Mouse (Mus musculus) heart, postnatal 14 days (tissue): ENCODE results near the gene Tnf. TPM values are rescaled to one million over a fixed set of nuclear protein-coding genes. Genes with fewer than 3 reads are reported as not detected.
"Not testable (repeated sequence)": the region's sequence is repeated elsewhere in the genome, so short reads cannot be mapped to it uniquely, and the experiment has no call there.

Experiments used
- DNase-seq, 2 experiments: peaks; one replicate each; pipeline ENCODE4 v3.0.0; 2021 to 2022
- intact Hi-C: fragments of 180-260 bp; cut with DNase I; formaldehyde crosslinking; loops from one replicate; pipeline ENCODE4 v1.15.1; 2025
- total RNA-seq, 2 experiments: library from RNA; stranded (reverse); gene quantifications; 2 replicates each; pipeline ENCODE4 v1.2.3; 2021

Tnf gene
- total RNA-seq, 2 experiments from 2014 or later: 0.29 to 0.39 TPM

DNA sequence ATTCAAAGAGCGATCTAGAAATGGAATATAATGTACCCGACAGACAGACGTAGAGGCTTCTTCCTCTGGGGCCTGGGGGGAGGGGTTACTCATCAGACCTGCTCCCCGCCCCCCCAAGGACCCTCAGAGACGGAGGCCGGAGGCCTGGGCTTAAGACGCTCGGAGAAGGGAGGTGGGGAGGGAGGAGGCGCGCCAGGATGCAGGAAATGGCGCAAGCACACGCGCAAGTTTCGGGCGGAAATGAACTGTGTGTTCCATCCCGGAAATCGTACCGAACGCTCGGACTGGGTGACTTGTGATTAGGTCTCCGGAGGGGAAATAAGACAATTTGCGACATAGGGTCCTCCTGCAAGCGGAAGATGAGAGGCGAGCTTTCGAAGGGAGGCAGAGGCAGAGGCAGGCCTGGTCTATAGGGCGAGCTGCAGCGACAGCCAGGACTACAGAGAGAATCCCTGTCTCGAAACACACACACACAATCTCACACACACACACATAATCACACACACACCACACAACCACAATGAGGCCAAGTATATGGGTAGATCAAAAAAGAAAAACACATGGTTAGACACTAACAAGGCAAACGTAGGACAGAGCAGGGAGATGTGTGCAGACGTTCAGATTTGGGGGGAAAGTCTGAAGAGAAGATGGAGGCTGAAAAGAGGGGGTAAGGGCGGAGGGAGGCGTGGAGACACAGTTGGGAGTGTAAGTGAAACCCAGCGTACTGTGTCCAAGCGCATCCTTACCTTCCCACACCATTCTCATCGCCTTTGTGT is 34.0 kb upstream of the Tnf start, which contains the start of gene Nfkbil1:
Nfkbil1 (minus strand) TSS at position 179 of the 776 bp plus-strand sequence.
- intact Hi-C loops: no loop called here
- peak; percentile 88 to 89 for DNase-seq

DNA sequence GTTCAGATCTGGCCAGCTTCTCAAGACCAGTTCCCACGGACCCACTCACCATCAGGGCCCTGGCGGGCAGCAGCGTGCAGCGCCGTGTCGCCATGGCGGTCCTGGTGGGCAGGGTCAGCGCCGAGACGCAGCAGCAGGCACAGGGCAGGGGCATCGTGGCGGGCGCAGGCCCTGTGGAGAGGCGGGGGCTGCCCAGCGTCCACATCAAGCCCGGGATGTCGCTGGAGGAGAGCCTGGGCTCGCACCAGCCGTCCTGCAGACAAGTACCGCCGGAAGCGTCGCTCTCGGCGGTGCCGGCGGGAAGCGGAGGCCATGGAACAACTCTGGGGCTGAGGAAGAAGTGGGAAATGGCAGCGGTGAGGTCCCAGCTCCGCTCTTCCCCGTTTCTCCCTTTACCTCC is 33.1 kb upstream of the Tnf start:
- peak; percentile 56 to 62 for DNase-seq

DNA sequence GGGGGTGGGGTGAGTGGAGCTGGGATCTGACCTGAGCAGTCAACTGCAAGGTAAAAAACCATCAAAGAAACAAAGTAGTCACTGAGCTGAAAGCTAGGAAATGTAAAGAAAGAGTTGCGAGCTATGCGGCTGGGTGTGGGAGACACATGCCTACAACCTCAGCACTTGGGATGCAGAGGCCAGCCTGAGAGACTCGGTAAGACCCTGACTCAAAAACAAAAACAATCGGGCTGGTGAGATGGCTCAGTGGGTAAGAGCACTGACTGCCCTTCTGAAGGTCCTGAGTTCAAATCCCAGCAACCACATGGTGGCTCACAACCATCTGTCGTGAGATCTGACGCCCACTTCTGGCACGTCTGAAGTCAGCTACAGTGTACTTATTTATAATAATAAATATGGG is 32.3 kb upstream of the Tnf start:
- intact Hi-C loops: loop anchor here (5.0 kb wide), 2 partner anchors 37 to 107 kb away; partner anchors contain the start of gene D17H6S53E
- not testable (repeated sequence) for DNase-seq

More for the DNA sequence above, 33.1 kb upstream of the Tnf start:
- intact Hi-C loops: loop anchor here (5.0 kb wide), 2 partner anchors 38 to 108 kb away; partner anchors contain the start of gene D17H6S53E

DNA sequence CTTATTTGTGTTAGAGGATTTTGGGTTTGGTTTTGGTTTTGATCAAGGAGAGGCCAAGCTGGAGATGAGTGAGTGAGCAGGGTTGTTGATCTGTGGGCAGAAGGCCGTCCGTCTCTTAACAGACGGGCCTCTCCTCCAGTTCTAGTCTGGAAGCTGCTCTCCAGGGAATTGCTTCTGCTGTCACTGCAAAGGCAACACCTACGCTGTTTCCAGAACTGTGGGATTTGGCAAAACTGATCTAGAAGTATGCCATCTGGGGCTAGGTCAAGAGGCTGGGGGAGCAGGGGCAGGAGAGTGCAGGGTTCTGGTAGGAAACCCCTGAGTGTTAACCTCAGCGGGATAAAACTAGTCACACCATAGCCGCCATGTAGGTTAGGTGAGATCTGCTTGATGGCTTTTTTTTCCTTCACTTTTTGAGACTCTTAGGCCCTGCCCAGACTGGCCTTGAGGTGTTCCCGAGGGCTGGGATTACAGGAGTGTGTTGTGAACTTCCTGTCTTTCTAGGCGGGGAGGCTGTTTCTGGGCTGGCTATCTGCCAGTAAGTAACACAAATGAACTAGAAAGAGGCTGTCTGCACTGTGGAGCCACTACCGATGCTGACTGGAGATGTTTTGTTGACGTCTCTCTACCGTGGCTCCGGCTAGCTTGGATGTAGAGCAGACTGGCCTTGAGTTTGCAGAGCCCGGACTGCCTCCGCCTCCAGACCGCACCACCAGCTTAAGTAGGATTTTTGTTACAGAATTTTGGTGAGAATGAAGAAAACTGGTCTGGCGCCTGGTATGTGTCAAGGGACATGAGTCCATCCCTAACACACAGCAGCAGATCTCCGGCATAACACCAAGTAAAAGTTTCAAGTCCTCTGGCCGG is 31.5 kb upstream of the Tnf start, which contains the start of gene Atp6v1g2:
Atp6v1g2 (plus strand) TSS at position 547 of the 867 bp plus-strand sequence.
- intact Hi-C loops: loop anchor here (5.0 kb wide), 2 partner anchors 36 to 106 kb away; partner anchors contain the start of gene D17H6S53E
- no peak for DNase-seq

DNA sequence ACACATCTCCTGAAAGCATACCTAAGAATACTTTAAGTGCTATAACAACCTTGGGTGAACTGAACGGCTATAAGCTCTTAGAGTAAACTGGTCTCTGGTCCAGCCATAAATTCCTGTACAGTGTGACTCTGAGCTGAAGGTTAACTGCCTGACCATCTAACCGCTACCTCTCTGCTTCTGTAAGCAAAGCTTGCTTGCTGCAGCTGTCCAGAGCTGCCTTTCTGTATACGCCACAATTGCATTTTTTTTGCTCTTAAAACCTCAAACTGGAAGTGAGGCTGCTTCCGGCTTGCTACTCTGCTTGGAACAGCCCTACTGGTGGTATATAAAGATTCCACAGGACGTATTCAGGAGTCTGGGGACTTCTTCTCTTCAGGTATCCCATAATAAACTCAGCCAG is 30.9 kb upstream of the Tnf start:
- DNase-seq: no peak
- intact Hi-C loops: loop anchor here (1.0 to 5.0 kb wide), 3 partner anchors 35 to 105 kb away; partner anchors contain the start of gene D17H6S53E

DNA sequence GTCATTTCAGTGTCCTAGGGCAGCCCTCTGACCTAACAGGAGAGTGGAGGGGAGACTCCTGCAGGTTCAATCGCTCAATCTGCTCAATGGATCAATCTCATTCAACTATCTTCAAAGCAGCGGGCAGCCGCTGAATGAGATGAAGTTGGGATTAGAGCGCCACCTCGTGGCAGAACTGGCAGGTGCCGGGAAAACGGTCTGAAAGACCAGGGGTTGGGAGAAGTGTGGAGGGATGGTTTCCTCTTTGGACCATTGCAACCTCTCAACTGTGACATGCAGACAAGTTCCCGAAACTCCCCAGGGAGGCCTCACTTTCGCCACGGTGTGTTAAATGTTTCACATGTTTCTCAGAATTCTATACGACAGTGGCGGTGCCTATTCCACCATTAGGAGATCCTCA is 30.2 kb upstream of the Tnf start:
- peak; percentile 87 to 92 for DNase-seq
- intact Hi-C loops: loop anchor here (1.0 to 5.0 kb wide), 3 partner anchors 35 to 105 kb away; partner anchors contain the start of gene D17H6S53E

DNA sequence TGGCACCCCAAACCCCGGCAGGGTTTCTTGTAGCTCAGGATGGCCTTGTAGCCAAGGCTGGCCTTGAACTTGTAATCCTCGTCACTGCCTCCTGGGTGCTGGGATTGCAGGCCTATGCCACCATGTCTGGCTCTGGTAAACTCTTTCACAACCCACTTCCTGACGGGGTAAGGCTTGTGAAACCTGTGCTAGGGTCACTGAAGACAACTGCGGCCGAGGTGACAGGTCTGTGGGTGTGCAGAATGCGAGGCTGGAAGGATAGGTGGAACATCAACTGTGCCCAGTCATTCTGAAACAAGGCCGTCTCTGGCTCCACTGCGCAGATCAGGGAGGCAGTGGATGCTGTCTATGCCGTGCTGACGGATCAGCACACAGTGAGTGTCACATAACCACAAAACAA is 29.2 kb upstream of the Tnf start:
- intact Hi-C loops: loop anchor here (5.0 kb wide), 2 partner anchors 34 to 104 kb away; partner anchors contain the start of gene D17H6S53E
- no peak for DNase-seq

DNA sequence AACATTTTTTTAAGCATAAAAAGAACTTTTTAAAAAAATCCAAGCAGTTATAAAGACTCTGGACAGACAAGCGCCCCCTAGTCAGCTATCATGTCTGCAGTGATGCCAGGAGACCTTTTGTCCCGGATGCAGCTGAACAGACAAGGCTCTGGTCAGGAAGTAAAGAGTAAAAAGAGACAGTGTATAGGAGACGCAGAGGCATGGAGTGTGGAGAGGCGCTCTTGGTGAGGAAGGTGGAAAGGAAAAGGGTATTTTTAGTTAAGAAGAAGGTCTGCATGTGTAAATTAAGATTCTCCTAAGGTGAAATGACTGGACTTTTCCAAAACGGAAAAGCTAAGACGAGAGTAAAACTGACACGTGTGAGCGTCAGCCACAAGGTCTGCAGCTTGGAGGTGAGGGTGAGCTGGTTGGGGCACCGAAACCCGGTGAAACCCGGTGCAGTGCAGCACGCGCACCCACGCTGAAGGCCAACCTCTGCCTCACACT is 24.8 kb upstream of the Tnf start:
- DNase-seq: no peak
- intact Hi-C loops: no loop called here

DNA sequence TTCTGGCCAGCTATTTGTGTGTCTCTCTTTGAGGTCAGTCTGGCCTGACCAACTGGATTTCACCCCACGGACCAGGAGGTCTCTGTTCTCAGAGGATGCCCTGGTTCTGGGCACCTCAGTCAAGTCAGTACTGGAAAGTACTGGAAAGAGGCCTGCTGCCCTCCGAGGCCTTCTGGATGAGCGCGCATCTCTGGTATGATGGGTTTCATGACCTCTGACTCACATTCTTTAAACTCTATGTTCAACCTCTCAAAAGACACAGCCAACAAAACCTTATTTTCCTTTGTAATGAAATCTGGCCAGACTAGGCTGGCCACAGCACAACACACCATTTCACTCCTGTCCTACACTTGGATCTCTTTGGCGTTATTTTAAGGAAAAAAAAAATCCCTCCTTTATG is 23.6 kb upstream of the Tnf start:
- intact Hi-C loops: no loop called here
- DNase-seq: no peak

DNA sequence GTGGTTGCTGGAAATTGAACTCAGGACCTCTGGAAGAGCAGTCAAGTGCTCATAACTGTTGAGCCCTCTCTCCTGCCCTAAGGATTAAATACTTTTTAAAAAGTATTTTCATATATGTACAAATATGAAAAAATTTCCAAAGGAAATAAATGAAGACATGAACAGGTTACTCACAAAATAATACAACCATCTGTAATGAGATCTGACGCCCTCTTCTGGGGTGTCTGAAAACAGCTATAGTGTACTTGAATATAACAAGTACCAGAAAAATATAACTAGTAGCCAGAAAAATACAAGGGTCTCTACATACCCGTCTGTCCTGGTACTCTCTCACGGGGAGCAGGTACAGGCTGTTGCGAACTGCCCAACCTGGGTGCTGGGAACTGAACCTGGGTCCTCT is 22.8 kb upstream of the Tnf start:
- intact Hi-C loops: no loop called here
- no peak for DNase-seq

DNA sequence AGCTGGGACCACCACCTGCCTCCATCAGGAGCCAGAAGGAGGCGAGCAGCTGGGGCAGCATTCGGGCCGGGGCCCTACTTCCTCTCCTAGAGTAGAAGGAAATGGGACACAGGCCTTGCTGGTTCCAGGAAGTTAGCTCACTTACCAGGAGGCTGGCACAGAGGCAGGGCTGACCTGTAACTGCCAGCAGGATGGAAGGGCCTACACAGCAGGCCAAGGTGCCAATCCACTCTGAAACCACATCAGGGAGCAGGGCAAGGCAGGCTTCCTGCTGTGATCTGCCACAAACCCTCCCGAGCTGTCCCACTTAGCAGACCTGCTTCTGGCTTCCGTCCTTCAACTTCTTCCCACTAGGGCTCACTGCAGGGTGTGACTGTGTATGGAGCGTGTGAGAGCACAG is 20.5 kb upstream of the Tnf start:
- DNase-seq: no peak
- intact Hi-C loops: no loop called here

DNA sequence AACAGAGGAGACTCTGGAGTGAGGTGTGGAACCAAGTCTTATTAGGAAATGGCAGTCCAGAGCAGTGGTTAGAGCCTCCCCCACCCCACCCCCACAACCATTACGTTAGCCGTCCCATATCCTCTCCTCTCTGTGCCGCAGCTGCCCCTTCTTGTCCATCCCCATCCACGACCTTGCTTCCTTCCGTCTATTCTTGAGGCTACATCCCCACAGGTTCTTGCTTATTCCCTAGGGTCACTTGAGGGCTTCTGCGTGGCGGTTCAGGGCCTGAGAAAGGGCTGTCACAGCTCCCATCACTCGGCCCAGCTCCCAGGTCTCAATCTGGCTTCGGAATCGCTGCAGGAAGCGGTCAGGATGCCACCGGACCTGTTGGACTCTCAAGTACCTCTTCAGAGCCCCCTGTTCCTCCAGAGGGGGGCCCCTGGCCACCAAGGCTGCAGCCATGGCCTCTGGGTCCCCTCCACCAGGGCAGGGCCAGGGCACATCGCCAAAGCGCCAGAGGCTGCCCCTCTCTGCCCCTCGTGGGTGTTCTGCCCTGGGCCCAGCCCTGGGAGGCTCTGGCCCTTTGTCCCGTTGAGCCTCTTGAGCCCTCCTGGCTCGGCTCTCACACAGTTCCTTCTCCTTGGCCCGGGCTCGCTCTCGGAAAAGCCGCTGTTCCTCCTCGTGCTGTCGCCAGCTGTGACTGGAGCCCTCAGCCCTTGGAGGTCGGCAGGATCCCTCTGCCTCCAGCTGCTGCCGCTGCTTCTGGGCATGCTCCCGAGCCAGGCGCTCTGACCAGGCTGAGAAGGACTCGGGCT is 18.5 kb upstream of the Tnf start, which contains the start of gene Gm16181:
Gm16181 (plus strand) TSS at position 679 of the 797 bp plus-strand sequence.
- intact Hi-C loops: loop anchor here (2.0 kb wide), 1 partner anchor 24 kb away; no protein-coding TSS in a partner anchor
- peak; percentile 72 to 74 for DNase-seq

DNA sequence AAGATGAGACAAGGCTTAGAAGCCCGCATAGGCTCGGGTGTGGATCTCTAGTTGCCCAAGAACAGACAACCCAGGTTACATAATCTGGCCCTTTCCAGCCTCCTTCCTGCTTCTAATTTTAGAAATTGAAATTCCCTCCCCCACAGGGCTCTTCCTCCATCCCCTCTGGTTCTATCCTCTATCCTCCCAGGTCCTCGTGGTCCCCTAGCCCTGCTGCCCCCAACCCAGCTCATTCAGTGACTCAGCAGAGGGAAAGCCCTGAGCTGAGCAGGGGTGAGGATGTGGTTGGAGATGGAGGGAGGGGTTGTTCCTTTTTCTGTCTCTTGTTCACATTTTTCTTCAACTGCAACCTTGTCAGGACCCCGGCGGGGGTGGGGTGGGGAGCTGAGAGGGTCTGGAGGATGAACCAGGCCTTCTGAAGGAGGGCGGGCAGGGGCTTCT is 17.8 kb upstream of the Tnf start:
- no peak for DNase-seq
- intact Hi-C loops: loop anchor here (2.0 kb wide), 2 partner anchors 17 to 23 kb away; partner anchors contain the start of gene Tnf

DNA sequence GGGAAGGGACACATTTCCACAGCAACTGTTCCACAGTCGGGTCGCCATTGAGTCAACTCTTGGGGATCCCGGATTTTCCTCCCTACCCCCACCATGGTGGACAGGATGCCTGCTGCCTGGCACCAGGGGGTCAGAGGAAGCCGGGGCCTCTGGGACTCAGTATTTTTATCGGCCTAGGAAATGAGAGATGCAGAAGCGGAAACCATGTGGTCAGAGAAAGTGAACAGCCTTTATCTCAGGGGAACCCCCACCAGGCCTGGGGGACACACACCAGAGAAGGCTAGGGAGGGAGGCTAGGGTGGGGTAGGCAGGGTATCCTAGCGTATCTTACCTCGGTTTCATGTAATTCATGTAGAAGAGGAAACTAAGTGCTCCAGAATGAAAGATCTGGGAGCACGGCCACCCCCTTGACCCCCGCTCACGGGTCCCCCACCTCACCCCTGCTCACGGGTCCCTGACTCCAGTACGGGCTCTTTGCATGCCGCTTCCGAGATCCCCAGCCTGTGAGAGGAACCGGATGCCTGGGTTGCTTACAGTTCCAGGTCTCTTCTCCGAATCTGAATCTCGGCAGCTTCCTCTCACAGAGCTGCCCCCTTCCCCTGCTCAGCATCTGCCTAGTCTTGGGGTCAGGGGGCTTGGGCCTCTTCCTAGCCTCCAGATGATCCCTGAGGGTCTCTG is 16.8 kb upstream of the Tnf start:
- intact Hi-C loops: loop anchor here (2.0 kb wide), 1 partner anchor 16 kb away; the partner anchor contains the start of gene Tnf
- DNase-seq: peak in 1 of 2 experiments; percentile 51

DNA sequence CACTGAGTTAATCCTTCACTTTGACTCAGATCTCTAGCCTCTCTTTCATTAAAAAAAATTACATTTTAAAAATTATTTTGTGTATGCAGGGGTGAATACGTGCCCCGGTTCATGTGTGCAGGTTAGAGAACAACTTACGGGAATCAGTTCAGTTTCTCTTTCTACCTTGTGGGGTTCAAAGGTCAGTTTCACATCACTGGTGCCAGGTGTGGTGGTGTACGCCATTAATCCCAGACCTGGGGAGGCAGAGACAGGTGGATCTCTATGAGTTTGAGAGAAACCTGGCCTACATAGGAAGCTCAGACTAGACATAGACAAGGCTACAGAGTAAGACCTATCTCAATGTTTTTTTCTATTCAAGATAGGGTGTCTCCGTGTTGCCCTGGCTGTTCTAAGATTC is 11.3 kb upstream of the Tnf start:
- no peak for DNase-seq

DNA sequence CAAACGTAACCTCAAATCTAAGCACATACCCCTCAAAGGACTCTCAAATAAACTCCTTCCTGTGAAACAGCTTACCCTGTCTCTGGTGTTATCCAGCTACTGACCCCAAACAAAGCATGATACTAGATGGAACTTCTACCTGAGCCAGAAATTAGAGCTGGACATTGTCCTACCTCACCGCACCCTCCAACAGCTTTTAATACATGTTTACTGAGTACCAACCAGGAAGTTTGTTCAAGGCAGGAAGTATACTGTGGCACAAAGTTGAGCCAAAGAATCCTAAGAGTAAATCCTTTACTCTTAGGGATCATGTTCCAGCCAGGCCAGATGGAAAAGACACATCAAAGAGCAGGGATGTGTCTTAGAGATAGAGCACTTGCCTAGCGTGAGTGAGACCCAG is 8.8 kb upstream of the Tnf start:
- intact Hi-C loops: no loop called here
- DNase-seq: no peak

More for the DNA sequence above, 11.3 kb upstream of the Tnf start:
- intact Hi-C loops: no loop called here

DNA sequence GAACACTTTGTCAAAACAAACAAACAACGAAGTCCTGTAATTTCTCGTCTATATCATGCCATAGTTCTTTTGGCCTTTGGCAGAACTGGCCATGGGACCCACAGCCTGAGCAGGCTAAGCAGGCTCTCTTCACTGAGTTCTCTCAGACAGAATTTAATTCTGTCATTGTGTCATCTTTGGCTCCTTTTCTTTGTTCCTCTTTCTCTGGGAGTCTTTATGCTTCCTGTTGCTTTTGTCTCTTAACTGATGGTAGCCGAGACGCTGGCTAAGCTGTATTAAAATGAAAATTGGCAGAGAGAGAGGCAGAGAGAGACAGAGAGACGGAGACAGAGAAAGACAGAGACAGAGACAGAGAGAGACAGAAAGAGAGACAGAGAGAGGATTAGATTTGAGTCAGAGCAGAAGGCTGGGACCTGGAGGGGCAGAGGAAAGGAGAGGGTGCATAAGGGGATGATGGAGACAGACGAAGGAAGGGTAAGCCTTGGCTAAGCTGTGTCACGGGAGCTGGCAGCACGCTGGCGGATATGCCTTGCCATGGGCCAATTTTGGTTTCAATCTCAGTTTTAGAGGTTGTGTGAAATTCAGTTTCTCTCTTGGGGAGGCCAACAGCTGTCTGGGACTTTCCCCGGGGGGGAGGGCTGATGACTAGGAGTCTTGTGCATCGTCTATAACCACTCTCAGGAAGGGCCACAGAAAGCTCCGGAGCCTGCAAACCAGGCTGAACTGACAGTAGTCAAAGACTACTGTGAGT is 8.2 kb upstream of the Tnf start:
- intact Hi-C loops: no loop called here
- DNase-seq: no peak

DNA sequence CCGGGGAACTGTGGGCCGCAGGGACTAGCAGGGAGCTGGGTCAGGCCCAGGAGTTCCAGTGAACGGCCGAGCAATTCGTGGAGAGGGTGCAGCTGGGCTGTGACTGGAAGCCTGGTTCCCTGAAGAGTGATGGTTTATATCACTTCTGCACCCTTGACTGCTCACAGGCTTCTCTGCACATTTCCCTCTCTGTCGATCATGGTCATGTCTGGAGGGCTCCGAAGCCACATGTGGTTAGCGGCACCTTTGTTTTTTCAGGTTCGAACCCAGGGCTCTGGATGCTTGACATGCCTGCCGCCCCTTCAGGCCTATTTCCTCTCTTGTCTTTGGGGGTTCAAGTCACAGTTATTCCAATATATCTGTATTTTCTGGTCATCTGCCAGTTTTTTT is 3.6 kb upstream of the Tnf start:
- intact Hi-C loops: no loop called here
- DNase-seq: no peak
